Mouse (Mus musculus): Measurements from ENCODE around the gene Rtn1. TPM values are rescaled to one million over a fixed set of nuclear protein-coding genes. Genes with fewer than 3 reads are reported as not detected.

The Rtn1 gene
- total RNA-seq, 2 experiments from 2014 or later: not detected

Other genes starting within 250 kb of the Rtn1 start
- not detected in 2 replicates for gene Ccdc175, start 224.0 kb downstream of the Rtn1 start, total RNA-seq (2014; fragmentation: Nextera tagmentation)
- gene Ccdc175, start 224.0 kb downstream of the Rtn1 start, total RNA-seq (2017): not detected in 2 replicates
- 1.3 TPM in 1 of 2 replicates, not detected in the other for gene Lrrc9, start 32.8 kb upstream of the Rtn1 start, total RNA-seq (2014; fragmentation: Nextera tagmentation)
- not detected in 2 replicates for gene Lrrc9, start 32.8 kb upstream of the Rtn1 start, total RNA-seq (2017)
- gene Pcnx4, start 127.3 kb upstream of the Rtn1 start, total RNA-seq (2014; fragmentation: Nextera tagmentation): 2.3 and 4.4 TPM in 2 replicates
- 2.9 and 4.1 TPM in 2 replicates for gene Pcnx4, start 127.3 kb upstream of the Rtn1 start, total RNA-seq (2017)
- not detected in 2 replicates for gene Gm4756, start 240.6 kb upstream of the Rtn1 start, total RNA-seq (2014; fragmentation: Nextera tagmentation)
- not detected in 2 replicates for gene Gm4756, start 240.6 kb upstream of the Rtn1 start, total RNA-seq (2017)